Mouse (Mus musculus): ENCODE measurements around the gene Mettl23. TPM values are rescaled to one million over a fixed set of nuclear protein-coding genes. Genes with fewer than 3 reads are reported as not detected.

Gene Mettl23
- polyA plus RNA-seq, 2 experiments = 17.5 to 37.1 TPM

DNA sequence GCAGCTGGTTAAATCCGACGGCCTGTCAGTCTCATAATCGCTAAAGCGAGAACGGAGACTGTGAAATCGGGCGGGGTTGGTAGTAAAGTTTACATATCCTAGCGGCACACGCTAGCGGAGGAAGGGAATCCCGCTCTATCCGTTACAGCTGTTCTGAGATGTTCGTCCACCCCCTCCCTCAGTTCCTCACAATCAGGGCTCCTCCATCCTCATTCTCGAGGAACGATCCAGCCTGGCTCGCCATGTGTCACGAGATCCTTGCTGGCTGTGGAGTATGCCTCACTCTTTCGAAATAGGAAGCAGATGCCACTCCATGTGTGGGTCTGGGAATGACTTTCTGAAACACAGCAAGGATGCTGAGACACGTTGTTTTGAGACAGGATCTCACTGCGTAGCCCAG, 30.9 kb downstream of the Mettl23 start:
- Histone ChIP-seq H3K9me3 (ENCODE audit: control insufficient read depth, low read length) (no peaks in the 10 kb centered on the region), H3K4me3 (ENCODE audit: insufficient read depth in 1 of 2, low read depth in 2 of 2, low read length in 2 of 2) (no peak overlapping the region), H3K4me2 (ENCODE audit: low read depth) (no peak overlapping the region), H3K36me3 (replicated peaks; ENCODE audit: control insufficient read depth, insufficient read depth, low read depth) (no peaks in the 10 kb centered on the region; the same call in 1 of the 2 replicates), H3K27me3 (ENCODE audit: control insufficient read depth, insufficient read depth, low read length) (no peaks in the 10 kb centered on the region), H3K9ac (replicated peaks) (no peak overlapping the region), H3K4me1 (replicated peaks; ENCODE audit: control insufficient read depth in 2 of 2, insufficient read depth in 2 of 2, low read length in 1 of 2) (no peaks in the 10 kb centered on the region), H3K27ac (no peak overlapping the region)
- ATAC-seq (ENCODE audit: insufficient read depth) (no peak), DNase-seq (ENCODE audit: low read depth in 3 of 3, low spot score in 3 of 3) (no peak)
- 85% methylated on average over 20 of the region's 20 CpGs for WGBS (ENCODE audit: insufficient replicate concordance)
- TF ChIP-seq CTCF (IDR thresholded peaks at IDR 0.05; ENCODE audit: low read depth) = no peak
- no peak for TF ChIP-seq EP300 (IDR thresholded peaks at IDR 0.05; ENCODE audit: low read depth)

DNA sequence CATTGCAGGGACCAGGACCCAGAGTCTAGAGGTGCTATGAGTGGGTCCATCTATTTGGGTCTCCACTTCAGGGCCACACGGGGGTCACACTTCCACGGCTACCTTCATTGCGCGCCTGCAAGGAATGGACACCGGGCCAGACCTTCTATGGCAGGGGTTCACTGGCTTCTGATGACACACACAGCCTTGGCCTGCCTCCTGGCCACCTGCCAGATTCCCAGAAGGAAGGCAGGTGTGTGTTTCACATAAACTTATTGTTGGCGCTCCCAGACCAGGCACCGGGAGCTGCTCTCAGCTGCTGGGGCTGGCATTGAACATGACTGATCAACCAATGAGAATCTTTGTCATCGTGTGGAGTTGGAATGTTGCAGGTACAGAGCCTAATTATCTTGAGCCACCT, 35.4 kb downstream of the Mettl23 start:
- Histone ChIP-seq H3K9ac (replicated peaks) (no peak overlapping the region), H3K9me3 (ENCODE audit: control insufficient read depth, low read length) (no peaks in the 10 kb centered on the region), H3K4me2 (ENCODE audit: low read depth) (no peak overlapping the region), H3K4me1 (replicated peaks; ENCODE audit: control insufficient read depth in 2 of 2, insufficient read depth in 2 of 2, low read length in 1 of 2) (no peaks in the 10 kb centered on the region), H3K27ac (no peak overlapping the region), H3K27me3 (ENCODE audit: control insufficient read depth, insufficient read depth, low read length) (no peaks in the 10 kb centered on the region), H3K36me3 (replicated peaks; ENCODE audit: control insufficient read depth, insufficient read depth, low read depth) (no peaks in the 10 kb centered on the region), H3K4me3 (ENCODE audit: insufficient read depth in 1 of 2, low read depth in 2 of 2, low read length in 2 of 2) (no peak overlapping the region)
- ATAC-seq (ENCODE audit: insufficient read depth) (no peak), DNase-seq (ENCODE audit: low read depth in 3 of 3, low spot score in 3 of 3) (no peak)
- TF ChIP-seq EP300 (IDR thresholded peaks at IDR 0.05; ENCODE audit: low read depth) (no peak), CTCF (IDR thresholded peaks at IDR 0.05; ENCODE audit: low read depth) (no peak)
- WGBS (ENCODE audit: insufficient replicate concordance) = 83% methylated on average over 8 of the region's 8 CpGs

DNA sequence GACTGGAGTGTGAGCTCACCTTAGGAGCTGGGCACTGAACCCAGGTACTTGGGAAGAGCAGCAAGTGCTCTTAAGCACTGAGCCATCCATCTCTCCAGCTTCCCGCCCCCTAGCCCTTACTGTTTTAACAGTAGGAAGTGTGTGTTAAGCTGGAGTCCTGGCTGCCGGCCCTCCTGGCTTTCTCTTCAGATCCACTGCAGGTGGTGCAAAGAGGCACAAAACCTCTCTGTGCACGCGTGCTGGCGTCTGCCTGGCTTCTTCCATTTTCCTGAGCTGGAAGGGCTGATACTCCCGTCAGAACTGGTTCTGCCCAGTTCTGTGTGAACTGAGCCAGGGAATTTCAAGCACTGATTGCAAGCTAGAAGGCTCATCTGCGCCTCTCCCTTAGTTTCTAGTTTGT, 37.8 kb downstream of the Mettl23 start:
- Histone ChIP-seq H3K9me3 (ENCODE audit: control insufficient read depth, low read length) (no peaks in the 10 kb centered on the region), H3K4me3 (ENCODE audit: insufficient read depth in 1 of 2, low read depth in 2 of 2, low read length in 2 of 2) (no peak overlapping the region), H3K4me2 (ENCODE audit: low read depth) (no peak overlapping the region), H3K9ac (replicated peaks) (no peak overlapping the region), H3K27ac (no peak overlapping the region), H3K36me3 (replicated peaks; ENCODE audit: control insufficient read depth, insufficient read depth, low read depth) (no peaks in the 10 kb centered on the region), H3K4me1 (replicated peaks; ENCODE audit: control insufficient read depth in 2 of 2, insufficient read depth in 2 of 2, low read length in 1 of 2) (no peaks in the 10 kb centered on the region), H3K27me3 (ENCODE audit: control insufficient read depth, insufficient read depth, low read length) (no peaks in the 10 kb centered on the region)
- no peak for ATAC-seq (ENCODE audit: insufficient read depth)
- DNase-seq (ENCODE audit: low read depth in 3 of 3, low spot score in 3 of 3) = no peak
- TF ChIP-seq CTCF (IDR thresholded peaks at IDR 0.05; ENCODE audit: low read depth) (no peak), EP300 (IDR thresholded peaks at IDR 0.05; ENCODE audit: low read depth) (no peak)
- WGBS (ENCODE audit: insufficient replicate concordance) = 68% methylated on average over 7 of the region's 7 CpGs

DNA sequence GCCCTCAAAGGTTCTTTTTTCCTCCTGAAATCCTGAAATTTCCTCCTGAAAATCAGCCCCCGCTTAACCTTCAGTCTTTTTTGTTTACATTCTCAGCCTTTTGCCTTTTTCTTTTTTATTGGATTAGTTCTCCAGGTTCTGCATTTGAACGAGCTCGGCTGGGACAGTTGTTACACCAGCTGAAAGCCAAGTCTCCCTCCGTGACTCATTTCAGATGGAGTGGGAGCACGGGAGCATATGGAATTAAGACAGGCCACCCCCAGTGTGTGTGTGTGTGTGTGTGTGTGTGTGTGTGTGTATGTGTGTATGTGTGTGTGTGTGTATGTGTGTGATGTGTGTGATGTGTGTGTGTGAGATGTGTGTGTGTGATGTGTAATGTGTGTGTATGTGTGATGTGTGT, 38.4 kb downstream of the Mettl23 start:
- H3K27ac ChIP-seq = no peak overlapping the region
- DNase-seq (ENCODE audit: low read depth in 3 of 3, low spot score in 3 of 3) (no peak), ATAC-seq (ENCODE audit: insufficient read depth) (no peak)
- no peaks in the 10 kb centered on the region for H3K36me3 ChIP-seq (replicated peaks; ENCODE audit: control insufficient read depth, insufficient read depth, low read depth)
- H3K27me3 ChIP-seq (ENCODE audit: control insufficient read depth, insufficient read depth, low read length) = no peaks in the 10 kb centered on the region
- H3K9ac ChIP-seq (replicated peaks) = no peak overlapping the region
- no peaks in the 10 kb centered on the region for H3K4me1 ChIP-seq (replicated peaks; ENCODE audit: control insufficient read depth in 2 of 2, insufficient read depth in 2 of 2, low read length in 1 of 2)
- H3K4me2 ChIP-seq (ENCODE audit: low read depth) = no peak overlapping the region
- no peaks in the 10 kb centered on the region for H3K9me3 ChIP-seq (ENCODE audit: control insufficient read depth, low read length)
- WGBS (ENCODE audit: insufficient replicate concordance) = 61% methylated on average over 5 of the region's 5 CpGs
- H3K4me3 ChIP-seq (ENCODE audit: insufficient read depth in 1 of 2, low read depth in 2 of 2, low read length in 2 of 2) = no peak overlapping the region
- TF ChIP-seq CTCF (IDR thresholded peaks at IDR 0.05; ENCODE audit: low read depth) (no peak), EP300 (IDR thresholded peaks at IDR 0.05; ENCODE audit: low read depth) (no peak)

DNA sequence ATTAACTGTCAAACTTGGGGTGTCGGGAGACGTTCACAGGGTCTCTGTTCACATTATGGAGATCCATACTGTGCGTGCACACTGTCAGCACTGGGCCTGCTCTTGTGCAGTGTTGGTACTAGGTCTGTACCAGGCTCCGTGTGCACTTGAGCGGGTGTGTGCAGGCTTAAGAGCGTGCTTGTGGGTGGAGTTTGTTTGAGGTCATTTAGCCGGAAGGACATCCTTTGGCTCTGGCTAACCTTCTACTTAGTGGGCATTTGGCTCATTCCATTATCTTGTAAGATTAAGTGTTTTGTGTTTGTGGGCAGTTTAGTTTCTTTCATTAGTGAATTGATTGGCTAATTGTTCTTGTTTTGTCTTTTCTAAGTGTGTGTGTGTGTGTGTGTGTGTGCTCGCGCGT, 39.4 kb downstream of the Mettl23 start:
- no peak overlapping the region for H3K27ac ChIP-seq
- H3K4me1 ChIP-seq (replicated peaks; ENCODE audit: control insufficient read depth in 2 of 2, insufficient read depth in 2 of 2, low read length in 1 of 2) = no peaks in the 10 kb centered on the region
- TF ChIP-seq CTCF (IDR thresholded peaks at IDR 0.05; ENCODE audit: low read depth) = no peak
- no peak overlapping the region for H3K9ac ChIP-seq (replicated peaks)
- H3K4me2 ChIP-seq (ENCODE audit: low read depth) = no peak overlapping the region
- DNase-seq (ENCODE audit: low read depth in 3 of 3, low spot score in 3 of 3) (no peak), ATAC-seq (ENCODE audit: insufficient read depth) (no peak)
- no peaks in the 10 kb centered on the region; the same call in 1 of the 2 replicates for H3K27me3 ChIP-seq (ENCODE audit: control insufficient read depth, insufficient read depth, low read length)
- no peaks in the 10 kb centered on the region for H3K9me3 ChIP-seq (ENCODE audit: control insufficient read depth, low read length)
- no peaks in the 10 kb centered on the region for H3K36me3 ChIP-seq (replicated peaks; ENCODE audit: control insufficient read depth, insufficient read depth, low read depth)
- whole genome bisulfite sequencing (ENCODE audit: insufficient replicate concordance) = 76% methylated on average over 10 of the region's 10 CpGs
- no peak overlapping the region for H3K4me3 ChIP-seq (ENCODE audit: insufficient read depth in 1 of 2, low read depth in 2 of 2, low read length in 2 of 2)

All from liver, embryonic 14.5 days (tissue).